Mouse (Mus musculus): Measurements from ENCODE around the gene Olfr1224-ps1. TPM values are rescaled to one million over a fixed set of nuclear protein-coding genes. Genes with fewer than 3 reads are reported as not detected.
"Not testable (repeated sequence)": the region's sequence is repeated elsewhere in the genome, so short reads cannot be mapped to it uniquely, and the experiment has no call there.

Gene Olfr1224-ps1
- not detected in 2 replicates for polyA plus RNA-seq (2015; fragmentation: Nextera tagmentation; extraction: Ambion mirVana)

- H3K9ac ChIP-seq (ENCODE audit: low read depth, low read length); H3K4me3 ChIP-seq (replicated peaks; ENCODE audit: low read depth, low read length); H3K27ac ChIP-seq; DNase-seq (ENCODE audit: low spot score); H3K9me3 ChIP-seq (replicated peaks; ENCODE audit: low read length); H3K36me3 ChIP-seq (ENCODE audit: insufficient read depth, low read length); ATAC-seq (replicated peaks; ENCODE audit: low FRiP score, low read depth); H3K27me3 ChIP-seq (ENCODE audit: insufficient read depth, low read length); H3K4me1 ChIP-seq (replicated peaks; ENCODE audit: insufficient read depth, low read length); H3K4me2 ChIP-seq (ENCODE audit: low read length): not testable (repeated sequence)
- WGBS, result 92% methylated on average over 8 of the region's 8 CpGs
These were observed at the start of gene Olfr1224-ps1 for GRCm38 (mm10) chr2:89163991-89164390. Gene Olfr1224-ps1 (minus strand): TSS chr2:89164091.

GRCm38 (mm10) chr2:89199948-89200347 lies 36.1 kb upstream of the Olfr1224-ps1 start, which contains the start of gene Olfr1226:
Gene Olfr1226 (minus strand): TSS chr2:89200048.
- 59% methylated on average over 2 of the region's 2 CpGs for WGBS
- Histone ChIP-seq H3K27me3 (ENCODE audit: insufficient read depth, low read length) (no peaks in the 10 kb centered on the region), H3K27ac (no peak within 1 kb of the TSS), H3K36me3 (ENCODE audit: insufficient read depth, low read length) (no peaks in the 10 kb centered on the region), H3K4me3 (replicated peaks; ENCODE audit: low read depth, low read length) (no peak within 1 kb of the TSS), H3K9ac (ENCODE audit: low read depth, low read length) (no peak within 1 kb of the TSS), H3K4me1 (replicated peaks; ENCODE audit: insufficient read depth, low read length) (no peaks in the 10 kb centered on the region), H3K4me2 (ENCODE audit: low read length) (no peak within 1 kb of the TSS), H3K9me3 (replicated peaks; ENCODE audit: low read length) (no peaks in the 10 kb centered on the region)
- DNase-seq (ENCODE audit: low spot score), result no peak
- TF ChIP-seq CTCF (IDR thresholded peaks at IDR 0.05; ENCODE audit: low read depth), result no peak
- ATAC-seq (replicated peaks; ENCODE audit: low FRiP score, low read depth), result no peak

GRCm38 (mm10) chr2:89196325-89196982 lies 32.6 kb upstream of the Olfr1224-ps1 start:
- H3K27ac ChIP-seq, result no peak overlapping the region
- no peaks in the 10 kb centered on the region for H3K36me3 ChIP-seq (ENCODE audit: insufficient read depth, low read length)
- H3K4me1 ChIP-seq (replicated peaks; ENCODE audit: insufficient read depth, low read length), result no peaks in the 10 kb centered on the region
- no peaks in the 10 kb centered on the region for H3K27me3 ChIP-seq (ENCODE audit: insufficient read depth, low read length)
- ATAC-seq (replicated peaks; ENCODE audit: low FRiP score, low read depth), result no peak
- 81% methylated on average over 3 of the region's 3 CpGs for WGBS
- no peak overlapping the region for H3K4me2 ChIP-seq (ENCODE audit: low read length)
- H3K9ac ChIP-seq (ENCODE audit: low read depth, low read length), result no peak overlapping the region
- no peak overlapping the region for H3K4me3 ChIP-seq (replicated peaks; ENCODE audit: low read depth, low read length)
- DNase-seq (ENCODE audit: low spot score), result no peak
- H3K9me3 ChIP-seq (replicated peaks; ENCODE audit: low read length), result no peaks in the 10 kb centered on the region
- no peak for TF ChIP-seq CTCF (IDR thresholded peaks at IDR 0.05; ENCODE audit: low read depth)

GRCm38 (mm10) chr2:89174569-89174968 lies 10.7 kb upstream of the Olfr1224-ps1 start, which contains the start of gene Olfr1225:
Gene Olfr1225 (minus strand): TSS chr2:89174669.
- no peak within 1 kb of the TSS for H3K27ac ChIP-seq
- no peaks in the 10 kb centered on the region for H3K9me3 ChIP-seq (replicated peaks; ENCODE audit: low read length)
- no peaks in the 10 kb centered on the region for H3K4me1 ChIP-seq (replicated peaks; ENCODE audit: insufficient read depth, low read length)
- no peak within 1 kb of the TSS for H3K4me2 ChIP-seq (ENCODE audit: low read length)
- DNase-seq (ENCODE audit: low spot score) (no peak), ATAC-seq (replicated peaks; ENCODE audit: low FRiP score, low read depth) (no peak)
- H3K27me3 ChIP-seq (ENCODE audit: insufficient read depth, low read length), result no peaks in the 10 kb centered on the region
- TF ChIP-seq CTCF (IDR thresholded peaks at IDR 0.05; ENCODE audit: low read depth), result no peak
- WGBS, result 89% methylated on average over 1 of the region's 1 CpGs
- H3K36me3 ChIP-seq (ENCODE audit: insufficient read depth, low read length), result no peaks in the 10 kb centered on the region
- H3K9ac ChIP-seq (ENCODE audit: low read depth, low read length), result no peak within 1 kb of the TSS
- H3K4me3 ChIP-seq (replicated peaks; ENCODE audit: low read depth, low read length), result no peak within 1 kb of the TSS

GRCm38 (mm10) chr2:89164711-89165110 lies 820 bp upstream of the Olfr1224-ps1 start:
- 91% methylated on average over 4 of the region's 4 CpGs for WGBS
- H3K27me3 ChIP-seq (ENCODE audit: insufficient read depth, low read length); H3K4me3 ChIP-seq (replicated peaks; ENCODE audit: low read depth, low read length); H3K4me1 ChIP-seq (replicated peaks; ENCODE audit: insufficient read depth, low read length); H3K9ac ChIP-seq (ENCODE audit: low read depth, low read length); DNase-seq (ENCODE audit: low spot score); ATAC-seq (replicated peaks; ENCODE audit: low FRiP score, low read depth); H3K4me2 ChIP-seq (ENCODE audit: low read length); H3K27ac ChIP-seq; H3K36me3 ChIP-seq (ENCODE audit: insufficient read depth, low read length); H3K9me3 ChIP-seq (replicated peaks; ENCODE audit: low read length): not testable (repeated sequence)

GRCm38 (mm10) chr2:89151460-89151859 lies 12.4 kb downstream of the Olfr1224-ps1 start, which contains the start of gene Olfr1223:
Gene Olfr1223 (minus strand): TSS chr2:89151560.
- no peaks in the 10 kb centered on the region for H3K27me3 ChIP-seq (ENCODE audit: insufficient read depth, low read length)
- no peaks in the 10 kb centered on the region for H3K9me3 ChIP-seq (replicated peaks; ENCODE audit: low read length)
- H3K4me2 ChIP-seq (ENCODE audit: low read length), result no peak within 1 kb of the TSS
- TF ChIP-seq CTCF (IDR thresholded peaks at IDR 0.05; ENCODE audit: low read depth), result no peak
- H3K4me3 ChIP-seq (replicated peaks; ENCODE audit: low read depth, low read length), result no peak within 1 kb of the TSS
- no peaks in the 10 kb centered on the region for H3K36me3 ChIP-seq (ENCODE audit: insufficient read depth, low read length)
- H3K9ac ChIP-seq (ENCODE audit: low read depth, low read length), result no peak within 1 kb of the TSS
- DNase-seq (ENCODE audit: low spot score), result no peak
- no peaks in the 10 kb centered on the region for H3K4me1 ChIP-seq (replicated peaks; ENCODE audit: insufficient read depth, low read length)
- WGBS, result 81% methylated on average over 1 of the region's 1 CpGs
- H3K27ac ChIP-seq, result no peak within 1 kb of the TSS
- no peak for ATAC-seq (replicated peaks; ENCODE audit: low FRiP score, low read depth)

GRCm38 (mm10) chr2:89132954-89133353 lies 30.9 kb downstream of the Olfr1224-ps1 start, which contains the start of gene Olfr1222:
Gene Olfr1222 (minus strand): TSS chr2:89133054.
- ATAC-seq (replicated peaks; ENCODE audit: low FRiP score, low read depth) (no peak), DNase-seq (ENCODE audit: low spot score) (no peak)
- Histone ChIP-seq H3K4me1 (replicated peaks; ENCODE audit: insufficient read depth, low read length) (no peaks in the 10 kb centered on the region), H3K36me3 (ENCODE audit: insufficient read depth, low read length) (no peaks in the 10 kb centered on the region), H3K9me3 (replicated peaks; ENCODE audit: low read length) (no peaks in the 10 kb centered on the region), H3K4me2 (ENCODE audit: low read length) (no peak within 1 kb of the TSS), H3K4me3 (replicated peaks; ENCODE audit: low read depth, low read length) (no peak within 1 kb of the TSS), H3K9ac (ENCODE audit: low read depth, low read length) (no peak within 1 kb of the TSS), H3K27me3 (ENCODE audit: insufficient read depth, low read length) (no peaks in the 10 kb centered on the region), H3K27ac (no peak within 1 kb of the TSS)
- 76% methylated on average over 3 of the region's 3 CpGs for WGBS
- TF ChIP-seq CTCF (IDR thresholded peaks at IDR 0.05; ENCODE audit: low read depth), result no peak

Measured in kidney, postnatal 0 days (tissue).